Mouse (Mus musculus): ENCODE results near the gene 1600002K03Rik. TPM values are rescaled to one million over a fixed set of nuclear protein-coding genes. Genes with fewer than 3 reads are reported as not detected.
A peak's percentile ranks its signal among the peaks of the same experiment; 100 is the strongest.

1600002K03Rik gene
- polyA plus RNA-seq, 1 experiment from 2014 or later = 14.1 TPM

- Histone ChIP-seq H3K36me3 (ENCODE audit: control insufficient read depth, insufficient read depth, low read length) (peaks cover 33% of the 10 kb centered on the region), H3K4me1 (replicated peaks; ENCODE audit: control insufficient read depth, insufficient read depth) (peaks cover 18% of the 10 kb centered on the region), H3K27ac (replicated peaks) (peak overlapping the region; percentile 97), H3K9me3 (ENCODE audit: control insufficient read depth, low read length) (no peaks in the 10 kb centered on the region), H3K4me3 (ENCODE audit: low read depth, low read length) (no peak overlapping the region), H3K27me3 (ENCODE audit: control insufficient read depth, insufficient read depth, low read length) (no peaks in the 10 kb centered on the region), H3K9ac (ENCODE audit: low read length) (peak overlapping the region; percentile 31; the same call in 1 of the 2 replicates), H3K4me2 (replicated peaks; ENCODE audit: low read depth) (peak overlapping the region; percentile 68)
- ATAC-seq (ENCODE audit: low FRiP score, low TSS enrichment) = peak; percentile 33
- TF ChIP-seq EP300 (optimal IDR thresholded peaks at IDR 0.05) (no peak), CTCF (IDR thresholded peaks at IDR 0.05; ENCODE audit: low read depth) (no peak)
- DNase-seq (ENCODE audit: low spot score) = peak; percentile 84
- 7% methylated on average over 18 of the region's 18 CpGs for WGBS
These were observed 14.3 kb upstream of the 1600002K03Rik start for GRCm38 (mm10) chr10:80158307-80158986.

GRCm38 (mm10) chr10:80159021-80159560 lies 13.7 kb upstream of the 1600002K03Rik start:
- Histone ChIP-seq H3K27me3 (ENCODE audit: control insufficient read depth, insufficient read depth, low read length) (no peaks in the 10 kb centered on the region), H3K4me3 (ENCODE audit: low read depth, low read length) (peak overlapping the region; percentile 28), H3K36me3 (ENCODE audit: control insufficient read depth, insufficient read depth, low read length) (peaks cover 28% of the 10 kb centered on the region), H3K9ac (ENCODE audit: low read length) (peak overlapping the region; percentile 41; the same call in 1 of the 2 replicates), H3K4me2 (replicated peaks; ENCODE audit: low read depth) (peak overlapping the region; percentile 68), H3K4me1 (replicated peaks; ENCODE audit: control insufficient read depth, insufficient read depth) (peaks cover 16% of the 10 kb centered on the region), H3K9me3 (ENCODE audit: control insufficient read depth, low read length) (no peaks in the 10 kb centered on the region), H3K27ac (replicated peaks) (peak overlapping the region; percentile 97)
- ATAC-seq (ENCODE audit: low FRiP score, low TSS enrichment) (0 out of 2 replicates have a peak, but pooled peaks have one; percentile 4), DNase-seq (ENCODE audit: low spot score) (peak; percentile 66)
- no peak for TF ChIP-seq EP300 (optimal IDR thresholded peaks at IDR 0.05)
- no peak for TF ChIP-seq CTCF (IDR thresholded peaks at IDR 0.05; ENCODE audit: low read depth)
- WGBS = 8% methylated on average over 12 of the region's 12 CpGs

- Histone ChIP-seq H3K9me3 (ENCODE audit: control insufficient read depth, low read length) (no peaks in the 10 kb centered on the region), H3K4me2 (replicated peaks; ENCODE audit: low read depth) (peak overlapping the region; percentile 68), H3K4me3 (ENCODE audit: low read depth, low read length) (peak overlapping the region; percentile 34), H3K27me3 (ENCODE audit: control insufficient read depth, insufficient read depth, low read length) (no peaks in the 10 kb centered on the region), H3K9ac (ENCODE audit: low read length) (peak overlapping the region; percentile 38), H3K27ac (replicated peaks) (peak overlapping the region; percentile 97), H3K4me1 (replicated peaks; ENCODE audit: control insufficient read depth, insufficient read depth) (peaks cover 21% of the 10 kb centered on the region), H3K36me3 (ENCODE audit: control insufficient read depth, insufficient read depth, low read length) (peaks cover 22% of the 10 kb centered on the region)
- under 1% methylated on average over 54 of the region's 55 CpGs for WGBS
- peak; percentile 98 for DNase-seq (ENCODE audit: low spot score)
- peak; percentile 74 for ATAC-seq (ENCODE audit: low FRiP score, low TSS enrichment)
- TF ChIP-seq EP300 (optimal IDR thresholded peaks at IDR 0.05) = no peak
- peak; percentile 19 for TF ChIP-seq CTCF (IDR thresholded peaks at IDR 0.05; ENCODE audit: low read depth)
These were observed 12.9 kb upstream of the 1600002K03Rik start for GRCm38 (mm10) chr10:80159561-80160454.

GRCm38 (mm10) chr10:80160455-80161371 lies 12.0 kb upstream of the 1600002K03Rik start:
- peak; percentile 93 for DNase-seq (ENCODE audit: low spot score)
- Histone ChIP-seq H3K9me3 (ENCODE audit: control insufficient read depth, low read length) (no peaks in the 10 kb centered on the region), H3K27me3 (ENCODE audit: control insufficient read depth, insufficient read depth, low read length) (no peaks in the 10 kb centered on the region), H3K9ac (ENCODE audit: low read length) (peak overlapping the region; percentile 63), H3K36me3 (ENCODE audit: control insufficient read depth, insufficient read depth, low read length) (peaks cover 14% of the 10 kb centered on the region), H3K27ac (replicated peaks) (peak overlapping the region; percentile 97), H3K4me3 (ENCODE audit: low read depth, low read length) (peak overlapping the region; percentile 34), H3K4me2 (replicated peaks; ENCODE audit: low read depth) (peak overlapping the region; percentile 68), H3K4me1 (replicated peaks; ENCODE audit: control insufficient read depth, insufficient read depth) (peaks cover 21% of the 10 kb centered on the region)
- peak; percentile 35 for ATAC-seq (ENCODE audit: low FRiP score, low TSS enrichment)
- WGBS = 2% methylated on average over 32 of the region's 33 CpGs
- TF ChIP-seq EP300 (optimal IDR thresholded peaks at IDR 0.05) (peak; percentile 63), CTCF (IDR thresholded peaks at IDR 0.05; ENCODE audit: low read depth) (no peak)
